Comparison of ENCODE assay signal across 24 mouse cellular contexts in genomic region chr8:124056832-124057655, GRCm38 (mm10). TPM values are rescaled to one million over a fixed set of nuclear protein-coding genes. Genes with fewer than 3 reads are reported as not detected.
DNase-seq lines count a peak whose midpoint lies in the region; ATAC-seq and TF ChIP-seq lines count a peak whose summit lies in the region.
"Had no signal": no experiment of that assay in that cellular context is flagged by ENCODE, and none has a peak within 500 bp of the region (broad histone marks: within the 10 kb centered on the region; RNA-seq: fewer than 3 reads in every experiment).

No protein-coding gene starts in this region.

- no peaks in the 10 kb centered on the region for H3K36me3 ChIP-seq in heart, embryonic 12.5 days
- H3K36me3 ChIP-seq in midbrain, postnatal 0 days (ENCODE audit: insufficient read depth, low read length) = no peaks in the 10 kb centered on the region
- H3K36me3 ChIP-seq: embryonic facial prominence, embryonic 15.5 days; forebrain, embryonic 10.5 days; heart, embryonic 13.5 days; hindbrain, embryonic 15.5 days had no signal

- H3K27ac ChIP-seq in heart, embryonic 12.5 days (ENCODE audit: poor library complexity, severe bottlenecking) = no peak overlapping the region
- no peak overlapping the region for H3K27ac ChIP-seq in midbrain, postnatal 0 days (ENCODE audit: low read depth, low read length)
- H3K27ac ChIP-seq: embryonic facial prominence, embryonic 15.5 days; forebrain, embryonic 10.5 days; gastrocnemius, adult 2 months; heart, adult 2 months; heart, embryonic 13.5 days; hindbrain, embryonic 15.5 days had no signal

- no peak overlapping the region for H3K4me2 ChIP-seq in heart, embryonic 12.5 days
- no peak overlapping the region for H3K4me2 ChIP-seq in midbrain, postnatal 0 days (ENCODE audit: low read depth, low read length, poor library complexity, severe bottlenecking)
- H3K4me2 ChIP-seq: embryonic facial prominence, embryonic 15.5 days; heart, embryonic 13.5 days; hindbrain, embryonic 15.5 days had no signal

- peaks cover 26% of the 10 kb centered on the region for H3K27me3 ChIP-seq in heart, embryonic 12.5 days (replicated peaks)
- no peaks in the 10 kb centered on the region for H3K27me3 ChIP-seq in midbrain, postnatal 0 days (ENCODE audit: insufficient read depth, low read length)
- H3K27me3 ChIP-seq: CH12.LX; embryonic facial prominence, embryonic 15.5 days; hindbrain, embryonic 15.5 days; Patski had no signal

- peak; percentile 79 for DNase-seq in heart, adult 11 months
- peak; percentile 10 for DNase-seq in kidney, adult 9 months
- no peak for DNase-seq in kidney, adult 18-20 months
- DNase-seq in thymus, postnatal 14 days = peak; percentile 78
- DNase-seq in midbrain, postnatal 0 days (ENCODE audit: low spot score) = no peak
- DNase-seq in gastrocnemius, postnatal 10 days = no peak
- no peak for DNase-seq in testis, postnatal 14 days (ENCODE audit: low spot score)
- DNase-seq: adrenal gland, adult 2 months; adrenal gland, postnatal 36 days; cerebellum, adult 2 months; embryo, embryonic 11 days; gastrocnemius, adult 2 months; gastrocnemius, postnatal 36 days; heart, adult 2 months; heart, postnatal 10 days had no signal

- H3K9me3 ChIP-seq in heart, embryonic 12.5 days (replicated peaks) = no peaks in the 10 kb centered on the region
- no peaks in the 10 kb centered on the region for H3K9me3 ChIP-seq in midbrain, postnatal 0 days (ENCODE audit: low read length)
- H3K9me3 ChIP-seq: embryonic facial prominence, embryonic 15.5 days; forebrain, embryonic 10.5 days; heart, embryonic 13.5 days; hindbrain, embryonic 15.5 days had no signal

- no peak for TF ChIP-seq CTCF in midbrain, postnatal 0 days (IDR thresholded peaks at IDR 0.05)

- H3K4me1 ChIP-seq in heart, embryonic 12.5 days (replicated peaks) = peaks cover 6% of the 10 kb centered on the region; the same call in 1 of the 2 replicates
- no peaks in the 10 kb centered on the region for H3K4me1 ChIP-seq in midbrain, postnatal 0 days (ENCODE audit: insufficient read depth, low read length)
- H3K4me1 ChIP-seq: embryonic facial prominence, embryonic 15.5 days; hindbrain, embryonic 15.5 days had no signal

- no peak overlapping the region for H3K4me3 ChIP-seq in heart, embryonic 12.5 days
- H3K4me3 ChIP-seq in midbrain, postnatal 0 days (ENCODE audit: low read depth, low read length) = no peak overlapping the region
- H3K4me3 ChIP-seq: embryonic facial prominence, embryonic 15.5 days; erythroblast, embryonic 14.5 days; forebrain, embryonic 10.5 days; gastrocnemius, adult 2 months; heart, adult 2 months; heart, embryonic 13.5 days; hindbrain, embryonic 15.5 days had no signal

- ATAC-seq in heart, embryonic 12.5 days (ENCODE audit: insufficient number of reproducible peaks, low FRiP score) = no peak
- no peak for ATAC-seq in midbrain, postnatal 0 days (ENCODE audit: low FRiP score)
- ATAC-seq: forebrain, embryonic 14.5 days; Patski had no signal

- 75% methylated on average over 11 of the region's 11 CpGs for WGBS in heart, embryonic 12.5 days
- 82% methylated on average over 11 of the region's 11 CpGs for WGBS in midbrain, postnatal 0 days

- H3K9ac ChIP-seq in heart, embryonic 12.5 days = no peak overlapping the region
- no peak overlapping the region for H3K9ac ChIP-seq in midbrain, postnatal 0 days (replicated peaks; ENCODE audit: low read length, poor library complexity, severe bottlenecking)
- H3K9ac ChIP-seq: embryonic facial prominence, embryonic 15.5 days; heart, embryonic 13.5 days; hindbrain, embryonic 15.5 days had no signal

RNA-seq across cellular contexts. Expression of gene Urb2, which starts 35.7 kb away (rescaled TPM):
- 5.6 TPM in 2 replicates for polyA plus RNA-seq in heart, embryonic 12.5 days (2016; fragmentation: Nextera tagmentation; extraction: Ambion mirVana)
- total RNA-seq in midbrain, postnatal 0 days (2014; rRNA removed) = 12.0 and 13.2 TPM in 2 replicates
- polyA plus RNA-seq in midbrain, postnatal 0 days (2015; fragmentation: Nextera tagmentation; extraction: Ambion mirVana) = 1.5 and 1.8 TPM in 2 replicates
- total RNA-seq in gastrocnemius, postnatal 10 days (2021) = 1 to 10 TPM; 7.4 to 8.4 TPM

RNA-seq across cellular contexts. Expression of gene Taf5l, which starts 35.8 kb away (rescaled TPM):
- polyA plus RNA-seq in heart, embryonic 12.5 days (2016; fragmentation: Nextera tagmentation; extraction: Ambion mirVana) = 31.2 and 32.2 TPM in 2 replicates
- total RNA-seq in midbrain, postnatal 0 days (2014; rRNA removed) = 35.7 and 37.1 TPM in 2 replicates
- polyA plus RNA-seq in midbrain, postnatal 0 days (2015; fragmentation: Nextera tagmentation; extraction: Ambion mirVana) = 18.6 and 19.5 TPM in 2 replicates
- 10 to 100 TPM; 15.5 to 15.6 TPM for total RNA-seq in gastrocnemius, postnatal 10 days (2021)

Comparison
In these comparisons a context has a peak if more than half of its experiments do, and no peak if none do; other contexts are left out.
1. DNase-seq: peak in heart, adult 11 months (single experiment), kidney, adult 9 months (single experiment) and thymus, postnatal 14 days (single experiment); none in kidney, adult 18-20 months (single experiment), midbrain, postnatal 0 days (single experiment), gastrocnemius, postnatal 10 days (single experiment) and testis, postnatal 14 days (single experiment).